17 mouse cellular contexts compared by ENCODE assay signal in genomic region chr5:66000567-66001125, GRCm38 (mm10). TPM values are rescaled to one million over a fixed set of nuclear protein-coding genes. Genes with fewer than 3 reads are reported as not detected.
A peak's percentile ranks its signal among the peaks of the same experiment; 100 is the strongest.
DNase-seq lines count a peak whose midpoint lies in the region; ATAC-seq lines count a peak whose summit lies in the region.
"Had no signal": no experiment of that assay in that cellular context is flagged by ENCODE, and none has a peak within 500 bp of the region (broad histone marks: within the 10 kb centered on the region; RNA-seq: fewer than 3 reads in every experiment).

No protein-coding gene starts in this region.

- peaks cover 7% of the 10 kb centered on the region for H3K4me1 ChIP-seq in kidney, embryonic 14.5 days (ENCODE audit: control insufficient read depth, insufficient read depth, low read length)
- H3K4me1 ChIP-seq in neural tube, embryonic 15.5 days, result no peaks in the 10 kb centered on the region
- H3K4me1 ChIP-seq: neural tube, embryonic 13.5 days had no signal

- no peaks in the 10 kb centered on the region for H3K9me3 ChIP-seq in kidney, embryonic 14.5 days (ENCODE audit: control insufficient read depth, low read length)
- no peaks in the 10 kb centered on the region for H3K9me3 ChIP-seq in neural tube, embryonic 15.5 days (replicated peaks)
- H3K9me3 ChIP-seq: forebrain, embryonic 10.5 days; megakaryocyte, embryonic 14.5 days; neural tube, embryonic 13.5 days had no signal

- no peak overlapping the region for H3K4me2 ChIP-seq in kidney, embryonic 14.5 days (replicated peaks; ENCODE audit: low read depth, low read length)
- no peak overlapping the region for H3K4me2 ChIP-seq in neural tube, embryonic 15.5 days
- H3K4me2 ChIP-seq: lung, embryonic 14.5 days; neural tube, embryonic 13.5 days had no signal

- no peaks in the 10 kb centered on the region for H3K27me3 ChIP-seq in kidney, embryonic 14.5 days (ENCODE audit: control insufficient read depth, insufficient read depth, low read length)
- H3K27me3 ChIP-seq in neural tube, embryonic 15.5 days (replicated peaks), result no peaks in the 10 kb centered on the region
- H3K27me3 ChIP-seq: neural tube, embryonic 13.5 days had no signal

- H3K4me3 ChIP-seq in kidney, embryonic 14.5 days (ENCODE audit: low read length), result no peak overlapping the region
- no peak overlapping the region for H3K4me3 ChIP-seq in neural tube, embryonic 15.5 days (replicated peaks)
- H3K4me3 ChIP-seq: forebrain, embryonic 10.5 days; heart, adult 2 months; megakaryocyte, embryonic 14.5 days; neural tube, embryonic 13.5 days had no signal

- no peaks in the 10 kb centered on the region for H3K36me3 ChIP-seq in kidney, embryonic 14.5 days (ENCODE audit: control insufficient read depth, insufficient read depth, low read length)
- no peaks in the 10 kb centered on the region for H3K36me3 ChIP-seq in neural tube, embryonic 15.5 days
- H3K36me3 ChIP-seq: forebrain, embryonic 10.5 days; neural tube, embryonic 13.5 days had no signal

- DNase-seq in kidney, adult 11 months, result no peak
- peak; percentile 9 to 10 for DNase-seq in B cell, adult 2 months
- peak; percentile 70 for DNase-seq in gonadal fat pad, adult 2 months (ENCODE audit: low read depth)
- DNase-seq in cerebellum, adult 9-10 months, result no peak
- DNase-seq: adrenal gland, adult 2 months; heart, adult 2 months; heart, postnatal 36 days; layer of hippocampus, postnatal 36 days; liver had no signal

- ATAC-seq in kidney, embryonic 14.5 days (ENCODE audit: low FRiP score, low TSS enrichment), result peak; percentile 79
- ATAC-seq in megakaryocyte progenitor cell, adult 5-6 weeks (replicated peaks; ENCODE audit: poor library complexity), result peak; percentile 24; the same call in 1 of the 2 replicates
- no peak for ATAC-seq in neural tube, embryonic 15.5 days (ENCODE audit: low FRiP score)

- WGBS in kidney, embryonic 14.5 days, result 12% methylated on average over 6 of the region's 6 CpGs
- 62% methylated on average over 6 of the region's 6 CpGs for WGBS in neural tube, embryonic 15.5 days

- H3K27ac ChIP-seq in kidney, embryonic 14.5 days (ENCODE audit: low read depth, low read length), result peak overlapping the region; percentile 79
- no peak overlapping the region for H3K27ac ChIP-seq in neural tube, embryonic 15.5 days (replicated peaks)
- H3K27ac ChIP-seq: forebrain, embryonic 10.5 days; heart, adult 2 months; neural tube, embryonic 13.5 days had no signal

- H3K9ac ChIP-seq in kidney, embryonic 14.5 days (ENCODE audit: low read depth, low read length), result no peak overlapping the region
- H3K9ac ChIP-seq in neural tube, embryonic 15.5 days (replicated peaks), result no peak overlapping the region
- H3K9ac ChIP-seq: lung, embryonic 14.5 days; neural tube, embryonic 13.5 days had no signal

RNA-seq across cellular contexts. Expression of gene 9130230L23Rik, which starts 3.4 kb away (rescaled TPM):
- 0.38 and 0.40 TPM in 2 replicates for polyA plus RNA-seq in kidney, embryonic 14.5 days (2014; fragmentation: Nextera tagmentation; extraction: Ambion mirVana)
- polyA plus RNA-seq in gonadal fat pad, adult 2 months (2012; rRNA removed), result 59.0 and 60.0 TPM in 2 replicates
- total RNA-seq in megakaryocyte progenitor cell, adult 5-6 weeks (2015), result not detected in 2 replicates
- total RNA-seq in megakaryocyte progenitor cell, adult 5-6 weeks (2017), result 0.30 TPM in 1 of 2 replicates, not detected in the other
- polyA plus RNA-seq in neural tube, embryonic 15.5 days (2015; fragmentation: Nextera tagmentation; extraction: Ambion mirVana), result 0.14 TPM in 1 of 2 replicates, not detected in the other
- total RNA-seq: heart, adult 2 months; heart, postnatal 36 days; layer of hippocampus, postnatal 36 days had no signal
- polyA plus RNA-seq: embryonic facial prominence, embryonic 11.5 days; forebrain, embryonic 10.5 days had no signal

Comparison
In these comparisons a context has a peak if more than half of its experiments do, and no peak if none do; other contexts are left out.
1. DNase-seq: peak in B cell, adult 2 months (2 of 2) and gonadal fat pad, adult 2 months (single experiment); none in kidney, adult 11 months (single experiment) and cerebellum, adult 9-10 months (single experiment).
2. RNA of gene 9130230L23Rik, which starts 3.4 kb away (polyA plus RNA-seq): 59.0 to 60.0 TPM in gonadal fat pad, adult 2 months; 0.38 to 0.40 TPM in kidney, embryonic 14.5 days and 0.14 TPM in neural tube, embryonic 15.5 days; every median in the first group is over 10 times any median in the second.